Mouse (Mus musculus) kidney, postnatal 0 days (tissue): ENCODE results near the gene Zcchc9. TPM values are rescaled to one million over a fixed set of nuclear protein-coding genes. Genes with fewer than 3 reads are reported as not detected.

Experiments
- ATAC-seq: fragments of 200-750 bp; cut with Nextera tagmentation; replicated peaks from 2 replicates; pipeline ENCODE4 v1.8.0; 2017; ENCODE audit warnings: low read depth, moderate number of reproducible peaks, moderate TSS enrichment, moderate library complexity; ENCODE audit not compliant: low FRiP score
- DNase-seq: peaks from one replicate; pipeline ENCODE4 v3.0.0-alpha.2; 2016; ENCODE audit warnings: low spot score
- H3K27ac ChIP-seq: fragments of 300-500 bp; sonication (generic); 2 replicates; pipeline ENCODE4 v1.5.1; 2014; ENCODE audit warnings: mild to moderate bottlenecking
- H3K27me3 ChIP-seq: fragments of 300-500 bp; sonication (generic); 2 replicates; pipeline ENCODE4 v1.6.1; 2014; ENCODE audit warnings: low read length, mixed read lengths; ENCODE audit not compliant: insufficient read depth
- H3K36me3 ChIP-seq: fragments of 300-500 bp; sonication (generic); 2 replicates; pipeline ENCODE4 v1.6.1; 2014; ENCODE audit warnings: low read length, mixed read lengths; ENCODE audit not compliant: insufficient read depth
- H3K4me1 ChIP-seq: fragments of 300-500 bp; sonication (generic); replicated peaks from 2 replicates; pipeline ENCODE4 v1.6.1; 2014; ENCODE audit warnings: antibody characterized with exemption, low read length, mixed read lengths; ENCODE audit not compliant: insufficient read depth
- H3K4me2 ChIP-seq: fragments of 300-500 bp; sonication (generic); 2 replicates; pipeline ENCODE4 v1.6.1; 2014; ENCODE audit warnings: mild to moderate bottlenecking, low read length, moderate library complexity, mixed read lengths
- H3K4me3 ChIP-seq: fragments of 300-500 bp; sonication (generic); replicated peaks from 2 replicates; pipeline ENCODE4 v1.5.1; 2014; ENCODE audit warnings: low read depth, low read length
- H3K9ac ChIP-seq: fragments of 300-500 bp; sonication (generic); 2 replicates; pipeline ENCODE4 v1.6.1; 2014; ENCODE audit warnings: low read depth, low read length
- H3K9me3 ChIP-seq: fragments of 300-500 bp; sonication (generic); replicated peaks from 2 replicates; pipeline ENCODE4 v1.6.1; 2016; ENCODE audit warnings: low read length, inconsistent platforms, mixed read lengths
- CTCF ChIP-seq: IDR thresholded peaks from 2 replicates; pipeline ENCODE4 v1.5.1; 2016; ENCODE audit warnings: antibody characterized with exemption, low read depth, mild to moderate bottlenecking, moderate library complexity
- WGBS: fragments of 180-500 bp; shearing (Covaris S2); extraction: QIAGEN DNeasy Blood & Tissue Kit; methylation state at CpG from one replicate; pipeline ENCODE4 v1.1.7; 2014; 5-methylcytosine and 5-hydroxymethylcytosine counted together
- polyA plus RNA-seq: library from polyadenylated mRNA; unstranded; fragments of >200 nt; fragmentation: Nextera tagmentation; extraction: Ambion mirVana; gene quantifications from 2 replicates; pipeline ENCODE4 v1.2.1, GENCODE M21; 2015

Zcchc9 gene
- polyA plus RNA-seq, 1 experiment from 2014 or later, result 22.5 TPM

DNA sequence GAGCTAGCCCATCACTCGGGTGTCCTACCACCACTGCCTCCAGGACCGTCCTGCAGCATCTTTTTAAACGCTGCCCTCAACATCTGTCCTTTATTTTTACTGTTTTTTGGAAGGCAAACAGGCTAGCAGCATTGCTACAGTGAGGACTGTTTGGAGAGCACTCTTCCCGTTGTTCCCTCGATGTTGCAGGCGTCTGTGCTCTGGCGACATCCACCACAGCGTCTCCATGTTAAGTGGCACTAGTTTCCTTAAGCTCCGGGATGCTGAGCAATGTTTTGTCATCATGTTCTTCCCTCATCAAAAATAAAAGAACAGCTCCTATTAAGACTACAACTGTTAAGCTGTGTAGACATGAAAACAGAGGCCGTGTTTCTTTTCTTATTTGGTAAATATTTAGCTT lies 11.9 kb downstream of the Zcchc9 start:
- ATAC-seq (no peak), DNase-seq (no peak)
- TF ChIP-seq CTCF, result no peak
- Histone ChIP-seq H3K36me3 (peaks cover 35% of the 10 kb centered on the region), H3K9ac (no peak overlapping the region), H3K27me3 (no peaks in the 10 kb centered on the region), H3K9me3 (no peaks in the 10 kb centered on the region), H3K4me3 (no peak overlapping the region), H3K4me1 (no peaks in the 10 kb centered on the region), H3K27ac (no peak overlapping the region), H3K4me2 (no peak overlapping the region)
- 90% methylated on average over 10 of the region's 10 CpGs for WGBS

DNA sequence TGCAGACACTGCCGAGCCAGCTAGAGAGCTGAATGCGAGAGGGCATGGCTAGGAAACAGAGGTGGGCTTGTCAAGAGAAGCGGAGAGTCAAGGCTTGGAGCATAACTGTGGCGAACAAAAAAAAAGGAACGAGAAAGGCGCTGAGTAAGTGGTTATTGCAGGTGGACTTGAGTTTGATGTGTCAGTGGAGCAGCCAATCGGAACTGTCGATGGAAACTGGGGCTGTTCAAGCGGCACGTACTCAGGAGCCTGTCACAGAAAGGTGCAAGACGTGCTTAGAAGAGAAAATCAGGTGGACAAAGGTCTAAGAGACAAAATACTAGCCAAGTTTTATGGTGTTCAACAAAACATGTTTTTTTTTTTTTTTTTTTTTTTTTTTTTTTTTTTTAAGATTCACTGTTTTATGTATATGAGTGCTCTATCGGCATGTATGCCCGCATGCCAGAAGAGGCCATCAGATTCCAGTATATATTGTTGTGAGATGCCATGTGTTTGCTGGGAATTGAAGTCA lies 12.5 kb downstream of the Zcchc9 start:
- peaks cover 33% of the 10 kb centered on the region for H3K36me3 ChIP-seq
- no peaks in the 10 kb centered on the region for H3K9me3 ChIP-seq
- TF ChIP-seq CTCF, result no peak
- 92% methylated on average over 13 of the region's 13 CpGs for WGBS
- no peak overlapping the region for H3K4me3 ChIP-seq
- no peaks in the 10 kb centered on the region for H3K27me3 ChIP-seq
- DNase-seq (no peak), ATAC-seq (no peak)
- H3K27ac ChIP-seq, result no peak overlapping the region
- no peaks in the 10 kb centered on the region for H3K4me1 ChIP-seq
- H3K9ac ChIP-seq, result no peak overlapping the region
- H3K4me2 ChIP-seq, result no peak overlapping the region

DNA sequence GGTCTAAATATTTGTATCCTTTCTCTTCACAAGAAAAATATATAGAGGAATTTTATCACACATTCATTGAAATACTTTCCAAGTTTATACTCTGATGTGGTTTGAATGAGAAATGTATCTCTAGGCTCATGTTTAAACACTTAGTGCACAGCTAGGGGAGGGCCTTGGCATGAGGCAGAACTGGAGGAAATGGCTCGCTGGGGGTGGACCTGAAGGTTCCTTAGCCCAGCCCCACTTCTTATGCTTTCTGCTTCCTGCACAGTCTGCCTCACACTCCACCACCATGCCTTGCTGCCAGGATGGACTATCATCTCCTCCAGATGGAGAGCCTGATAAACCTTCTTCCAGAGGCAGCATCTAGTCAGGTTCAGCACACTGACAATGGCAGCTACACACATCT lies 15.5 kb downstream of the Zcchc9 start:
- H3K9me3 ChIP-seq, result no peaks in the 10 kb centered on the region
- H3K4me3 ChIP-seq, result no peak overlapping the region
- no peaks in the 10 kb centered on the region for H3K27me3 ChIP-seq
- ATAC-seq (no peak), DNase-seq (peak; percentile 4)
- H3K9ac ChIP-seq, result no peak overlapping the region
- no peak overlapping the region for H3K27ac ChIP-seq
- 42% methylated on average over 1 of the region's 1 CpGs for WGBS
- no peak overlapping the region for H3K4me2 ChIP-seq
- H3K4me1 ChIP-seq, result no peaks in the 10 kb centered on the region
- TF ChIP-seq CTCF, result no peak
- H3K36me3 ChIP-seq, result 0 out of 2 replicates have a peak, but pooled peaks cover 4% of the 10 kb centered on the region

DNA sequence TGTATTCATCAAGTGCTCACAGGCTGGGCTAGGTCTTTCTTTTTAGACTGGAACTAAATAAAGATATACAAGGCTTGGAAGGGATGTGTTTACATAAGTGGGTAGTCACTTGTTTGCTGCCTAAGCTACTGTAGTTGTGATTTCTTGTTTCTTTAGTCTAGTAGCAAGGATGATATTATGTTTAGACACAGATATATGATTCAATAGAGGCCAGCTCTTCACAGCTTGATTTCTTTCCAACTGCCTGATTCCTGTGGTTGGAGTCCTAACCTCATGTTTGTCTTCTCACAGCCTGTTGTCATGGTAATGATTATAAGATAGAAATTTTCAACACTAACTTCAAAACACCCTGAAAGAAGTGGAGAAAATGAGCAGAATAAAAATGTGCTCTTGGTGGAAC lies 27.6 kb downstream of the Zcchc9 start:
- DNase-seq, result peak; percentile 31
- no peak for TF ChIP-seq CTCF

DNA sequence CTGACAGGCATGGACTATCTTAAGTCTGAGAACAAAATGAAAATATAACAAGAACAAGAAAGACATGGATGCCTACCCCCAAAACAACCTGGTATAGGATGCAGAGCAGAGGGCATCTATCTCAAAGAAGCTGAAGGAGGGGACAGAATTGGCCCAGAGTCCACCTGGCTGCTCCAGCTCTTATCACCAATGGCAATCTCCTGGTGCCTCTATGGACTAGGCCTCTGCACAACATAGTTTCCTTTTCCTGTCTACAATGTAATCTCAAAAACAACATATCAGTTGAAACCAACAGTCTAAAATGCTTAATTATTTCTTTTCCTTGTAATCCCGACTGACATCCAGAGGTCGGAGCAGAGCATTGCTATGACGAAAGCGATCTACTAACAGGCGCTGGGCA lies 29.4 kb downstream of the Zcchc9 start:
- ATAC-seq, result no peak
- no peak overlapping the region for H3K4me2 ChIP-seq
- no peak overlapping the region for H3K4me3 ChIP-seq
- H3K27me3 ChIP-seq, result no peaks in the 10 kb centered on the region
- WGBS, result 92% methylated on average over 5 of the region's 5 CpGs
- H3K36me3 ChIP-seq, result no peaks in the 10 kb centered on the region
- no peak for DNase-seq
- H3K9ac ChIP-seq, result no peak overlapping the region
- no peaks in the 10 kb centered on the region for H3K9me3 ChIP-seq
- no peaks in the 10 kb centered on the region for H3K4me1 ChIP-seq
- H3K27ac ChIP-seq, result no peak overlapping the region
- no peak for TF ChIP-seq CTCF

More for the DNA sequence above, 27.6 kb downstream of the Zcchc9 start:
- H3K4me3 ChIP-seq, result no peak overlapping the region
- H3K4me2 ChIP-seq, result no peak overlapping the region
- no peaks in the 10 kb centered on the region for H3K27me3 ChIP-seq
- no peak overlapping the region for H3K27ac ChIP-seq
- no peaks in the 10 kb centered on the region for H3K36me3 ChIP-seq
- H3K9me3 ChIP-seq, result no peaks in the 10 kb centered on the region
- no peak overlapping the region for H3K9ac ChIP-seq
- H3K4me1 ChIP-seq, result no peaks in the 10 kb centered on the region
- no peak for ATAC-seq

DNA sequence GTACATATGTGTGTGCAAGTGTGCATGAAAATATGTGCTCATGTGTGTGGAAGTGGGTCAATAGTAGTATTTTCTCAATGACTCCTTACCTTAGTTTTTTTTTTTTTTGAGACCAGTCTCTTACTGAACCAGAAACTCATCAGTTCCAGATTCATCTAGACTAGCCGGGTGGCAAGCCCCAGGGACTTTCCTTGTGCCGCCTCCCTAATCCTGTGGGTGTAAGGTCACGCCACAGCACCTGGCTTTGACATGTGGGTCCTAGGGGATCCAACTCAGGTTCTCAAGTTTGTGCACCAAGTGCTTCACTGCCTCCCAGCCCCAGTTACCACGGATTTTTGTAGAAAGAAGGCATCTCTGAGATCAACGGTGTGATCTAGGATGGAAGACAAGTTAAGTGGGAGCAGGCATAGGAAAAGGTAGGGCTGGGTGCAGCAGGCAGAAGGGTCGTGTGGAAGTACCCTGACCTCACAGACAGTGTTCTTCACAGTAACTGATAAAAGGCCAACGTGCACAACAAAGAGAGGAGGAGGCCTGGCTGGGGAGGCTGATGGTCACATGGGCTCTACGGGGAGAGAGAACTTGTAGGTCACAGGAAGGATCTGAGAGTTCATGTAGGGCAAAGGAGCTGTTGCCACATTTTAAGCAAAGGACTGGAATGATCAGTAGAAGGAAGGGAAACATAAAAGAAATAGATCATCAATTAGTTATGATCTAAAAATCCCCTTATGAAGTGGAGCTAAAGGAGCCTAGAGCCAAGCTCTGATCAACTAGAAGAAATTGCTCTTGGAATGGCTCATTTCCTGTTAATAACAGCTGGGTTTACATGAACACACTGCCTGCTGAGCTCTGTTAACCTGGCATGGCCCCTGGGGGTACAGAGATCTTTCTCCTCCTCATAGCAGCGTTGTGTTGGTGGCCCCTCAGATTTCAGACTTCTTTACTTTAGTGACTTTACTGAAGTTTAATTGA lies 38.5 kb downstream of the Zcchc9 start:
- WGBS, result 71% methylated on average over 9 of the region's 9 CpGs
- no peak overlapping the region for H3K27ac ChIP-seq
- H3K27me3 ChIP-seq, result no peaks in the 10 kb centered on the region
- DNase-seq (no peak), ATAC-seq (no peak)
- no peak for TF ChIP-seq CTCF
- H3K4me1 ChIP-seq, result no peaks in the 10 kb centered on the region
- H3K9me3 ChIP-seq, result no peaks in the 10 kb centered on the region
- no peak overlapping the region for H3K4me2 ChIP-seq
- H3K9ac ChIP-seq, result no peak overlapping the region
- H3K36me3 ChIP-seq, result no peaks in the 10 kb centered on the region
- no peak overlapping the region for H3K4me3 ChIP-seq
